Mouse (Mus musculus) lung, adult 2 months (tissue): ENCODE measurements around the gene Ripor3.

Experiments used
- CTCF ChIP-seq: fragments of 200-500 bp; IDR thresholded peaks from 2 replicates; pipeline ENCODE4 v1.5.1; 2011; ENCODE audit warnings: mild to moderate bottlenecking, low read length, control low read depth; ENCODE audit not compliant: insufficient read depth
- POLR2A ChIP-seq: fragments of 200-500 bp; IDR thresholded peaks from 2 replicates; pipeline ENCODE4 v1.6.1; 2011; ENCODE audit warnings: low read depth, mild to moderate bottlenecking, control low read depth, low read length, borderline replicate concordance; ENCODE audit errors: extremely low read depth

GRCm38 (mm10) chr2:168008132-168008531 is 2.3 kb downstream of the Ripor3 start:
- TF ChIP-seq CTCF (no peak), POLR2A (no peak)
